Mouse (Mus musculus) left cerebral cortex, postnatal 25 days (tissue): Measurements from ENCODE around the gene Heatr5a. TPM values are rescaled to one million over a fixed set of nuclear protein-coding genes. Genes with fewer than 3 reads are reported as not detected.
A peak's percentile ranks its signal among the peaks of the same experiment; 100 is the strongest.

Experiments
- DNase-seq, 2 experiments: peaks; one replicate each; pipeline ENCODE4 v3.0.0; 2022; ENCODE audit warnings: low spot score in 2 of 2, mixed read lengths in 1 of 2
- intact Hi-C: fragments of 180-260 bp; cut with DNase I; formaldehyde crosslinking; loops from one replicate; pipeline ENCODE4 v1.15.1; 2025
- total RNA-seq, 2 experiments: library from RNA; stranded (reverse); gene quantifications; 2 replicates each; pipeline ENCODE4 v1.2.3; 2021

The Heatr5a gene
- total RNA-seq, 2 experiments from 2014 or later: 6.4 to 8.8 TPM

DNA sequence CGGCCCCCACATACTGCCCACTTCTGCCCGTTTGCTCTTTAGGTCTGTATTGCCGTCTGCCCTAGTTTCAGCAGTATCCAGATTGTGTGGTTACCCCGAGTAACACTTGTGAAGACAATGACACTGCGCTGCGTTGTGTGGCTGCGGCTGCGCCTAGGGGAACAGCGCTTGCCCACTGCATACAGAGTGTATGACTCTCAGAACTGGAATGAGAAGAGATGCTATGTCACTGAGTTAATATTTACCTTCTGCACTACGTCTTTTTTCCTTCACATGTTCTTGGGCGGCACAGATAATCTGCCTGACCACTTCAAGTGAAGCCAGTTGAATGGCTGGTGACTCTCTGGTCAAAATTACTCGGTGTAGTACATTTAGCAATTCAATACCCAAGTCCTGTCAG is 82.5 kb downstream of the Heatr5a start:
- peak; percentile 6 to 12 for DNase-seq
- intact Hi-C loops: no loop called here

DNA sequence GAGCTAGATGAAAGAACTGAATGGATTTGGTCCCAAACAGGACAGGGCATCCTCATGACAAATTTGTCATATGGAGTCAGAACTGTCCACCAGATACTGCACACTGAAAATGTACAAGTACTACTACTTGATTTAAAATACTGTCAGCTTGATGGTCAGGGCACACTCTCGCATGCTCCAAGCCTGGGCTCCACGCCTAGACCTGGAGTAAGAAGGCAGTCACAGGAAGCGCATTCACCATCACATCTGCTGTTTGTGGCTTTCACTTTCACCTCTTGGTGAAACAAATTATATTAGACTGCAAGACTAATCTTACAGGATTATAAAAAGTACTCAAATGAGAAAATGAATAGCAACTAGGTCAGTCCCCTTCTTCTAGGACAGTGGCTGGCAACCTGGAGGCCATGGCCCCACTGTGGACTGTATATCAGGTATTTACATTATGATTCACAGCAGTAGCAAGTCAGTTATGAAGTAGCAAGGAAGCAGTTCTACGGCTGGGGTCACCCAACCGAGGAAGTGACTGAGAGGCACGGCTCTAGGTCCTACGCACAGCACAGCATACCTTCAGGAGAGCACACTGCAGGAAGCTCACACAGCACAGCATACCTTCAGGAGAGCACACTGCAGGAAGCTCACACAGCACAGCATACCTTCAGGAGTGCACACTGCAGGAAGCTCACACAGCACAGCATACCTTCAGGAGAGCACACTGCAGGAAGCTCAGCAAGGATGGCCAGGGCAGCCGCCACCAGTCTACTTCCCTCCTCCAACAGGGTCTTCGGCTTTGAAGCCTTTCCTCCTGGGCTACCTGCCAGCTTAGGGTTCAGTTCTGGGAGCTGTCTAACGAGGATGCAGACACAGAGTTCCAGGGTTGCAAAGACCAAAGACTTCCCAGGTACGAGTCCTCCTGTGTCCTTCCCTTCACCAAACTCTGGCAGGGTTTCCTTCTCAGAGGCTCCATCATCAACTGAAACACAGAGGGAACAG is 83.5 kb downstream of the Heatr5a start:
- intact Hi-C loops: no loop called here
- DNase-seq: no peak

DNA sequence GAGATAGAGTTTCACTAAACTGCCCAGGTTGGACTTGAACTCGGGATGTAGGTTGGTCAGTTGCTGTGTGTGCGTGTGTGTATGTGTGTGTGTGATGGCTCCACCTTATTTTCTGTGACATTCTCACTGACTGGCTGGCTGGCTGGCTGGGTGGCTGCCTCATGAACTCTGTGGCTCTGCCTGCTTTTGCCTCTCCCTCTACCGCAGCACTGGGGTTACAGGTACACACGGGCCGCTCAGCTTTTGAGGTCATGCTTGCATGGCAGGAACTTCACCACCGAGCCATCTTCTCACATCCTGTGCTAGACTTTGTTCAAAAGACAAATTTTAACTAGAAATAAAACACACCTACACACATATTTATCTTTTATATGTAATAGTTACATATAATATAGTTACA is 84.8 kb downstream of the Heatr5a start:
- intact Hi-C loops: no loop called here

DNA sequence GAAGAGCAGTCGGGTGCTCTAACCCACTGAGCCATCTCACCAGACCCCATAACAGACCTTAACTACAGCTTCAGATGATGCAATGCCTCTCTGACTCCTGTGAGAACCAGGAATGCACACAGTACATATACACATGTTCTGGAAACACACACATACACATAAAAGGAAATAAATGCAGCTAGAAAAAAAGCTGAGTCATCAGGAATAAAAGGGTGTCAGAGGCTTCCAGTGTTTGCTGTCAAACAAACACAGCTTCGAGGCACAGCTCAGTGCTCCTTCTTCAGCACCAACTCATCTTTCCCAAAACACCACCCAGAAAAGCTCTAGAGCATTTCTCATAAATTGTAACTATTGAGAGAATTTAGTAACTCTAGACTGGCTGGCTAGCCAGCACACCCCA is 86.3 kb downstream of the Heatr5a start:
- no peak for DNase-seq
- intact Hi-C loops: no loop called here

More for the DNA sequence above, 84.8 kb downstream of the Heatr5a start:
- DNase-seq: no peak

DNA sequence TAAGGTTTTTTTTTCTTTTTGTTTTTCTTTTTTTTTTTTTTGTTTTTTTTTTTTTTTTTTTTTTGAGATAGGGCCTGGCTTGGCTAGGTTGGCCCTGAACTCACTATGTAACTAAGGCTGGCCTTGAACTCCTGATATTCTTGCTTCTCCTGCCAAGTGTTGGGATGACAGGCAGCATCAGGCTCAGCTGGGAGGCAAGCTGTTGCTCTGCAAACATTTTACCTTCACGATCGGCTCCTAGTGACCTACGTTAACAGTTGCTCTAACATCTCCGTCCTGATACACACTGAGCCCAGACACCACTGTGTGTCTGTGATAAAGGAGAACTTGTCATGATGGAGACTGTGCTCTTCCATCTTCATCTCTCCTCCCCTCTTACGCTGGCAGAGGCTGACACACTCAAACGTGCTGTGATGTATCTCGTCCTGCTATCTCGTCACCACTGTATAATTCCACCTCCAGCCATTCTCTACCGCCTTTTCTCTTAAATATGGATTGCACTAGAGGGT is 87.8 kb downstream of the Heatr5a start:
- DNase-seq: no peak
- intact Hi-C loops: no loop called here

DNA sequence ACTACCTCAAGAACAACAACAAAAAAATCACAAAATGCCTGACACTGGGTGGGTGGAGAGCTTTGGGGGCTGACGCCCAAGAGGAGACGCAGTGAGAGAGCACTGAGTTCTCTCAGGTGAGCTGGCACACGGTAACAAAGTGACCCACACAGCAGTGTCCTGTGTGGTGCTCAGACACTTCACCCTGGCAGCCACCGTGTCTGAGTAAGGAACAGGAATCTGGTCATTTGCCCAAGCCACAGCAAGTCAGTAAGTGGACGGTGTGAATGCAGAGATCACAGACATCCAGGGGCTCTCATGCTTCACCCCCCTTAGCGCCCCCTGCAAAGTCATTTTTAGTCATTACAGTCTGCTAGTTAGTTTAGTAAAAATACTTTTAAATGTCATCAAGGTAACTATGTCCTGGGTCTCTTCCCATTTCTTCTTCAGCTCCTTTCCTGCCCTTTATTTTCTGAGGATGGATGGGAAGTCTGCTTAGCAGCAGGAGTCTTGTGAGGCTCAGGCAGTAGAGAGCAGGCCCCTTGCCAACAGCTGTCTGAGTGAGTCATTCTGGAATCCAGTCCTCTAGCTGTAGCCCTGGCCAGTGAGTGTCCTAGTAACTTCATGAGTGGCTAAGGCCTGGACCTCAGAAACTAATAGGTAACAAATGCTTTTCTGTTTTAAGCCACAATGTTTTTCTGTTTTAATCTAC is 88.4 kb downstream of the Heatr5a start:
- intact Hi-C loops: no loop called here
- DNase-seq: peak in 1 of 2 experiments; percentile 62

DNA sequence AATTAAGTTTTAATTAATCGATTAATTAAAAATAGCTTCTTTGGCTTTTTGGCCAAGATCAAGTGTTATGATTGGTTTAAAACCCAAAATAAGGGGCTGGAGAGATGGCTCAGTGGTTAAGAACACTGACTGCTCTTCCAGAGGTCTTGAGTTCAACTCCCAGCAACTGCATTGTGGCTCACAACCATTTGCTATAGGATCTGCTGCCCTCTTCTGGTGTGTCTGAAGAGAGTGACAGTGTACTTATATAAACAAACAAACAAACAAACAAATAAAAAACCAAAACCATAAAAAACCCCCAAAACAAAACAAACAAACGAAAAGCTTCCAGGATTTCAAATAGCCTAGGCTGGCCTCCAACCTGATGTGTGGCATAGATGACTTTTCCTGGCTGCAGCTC is 89.3 kb downstream of the Heatr5a start:
- no peak for DNase-seq
- intact Hi-C loops: no loop called here

DNA sequence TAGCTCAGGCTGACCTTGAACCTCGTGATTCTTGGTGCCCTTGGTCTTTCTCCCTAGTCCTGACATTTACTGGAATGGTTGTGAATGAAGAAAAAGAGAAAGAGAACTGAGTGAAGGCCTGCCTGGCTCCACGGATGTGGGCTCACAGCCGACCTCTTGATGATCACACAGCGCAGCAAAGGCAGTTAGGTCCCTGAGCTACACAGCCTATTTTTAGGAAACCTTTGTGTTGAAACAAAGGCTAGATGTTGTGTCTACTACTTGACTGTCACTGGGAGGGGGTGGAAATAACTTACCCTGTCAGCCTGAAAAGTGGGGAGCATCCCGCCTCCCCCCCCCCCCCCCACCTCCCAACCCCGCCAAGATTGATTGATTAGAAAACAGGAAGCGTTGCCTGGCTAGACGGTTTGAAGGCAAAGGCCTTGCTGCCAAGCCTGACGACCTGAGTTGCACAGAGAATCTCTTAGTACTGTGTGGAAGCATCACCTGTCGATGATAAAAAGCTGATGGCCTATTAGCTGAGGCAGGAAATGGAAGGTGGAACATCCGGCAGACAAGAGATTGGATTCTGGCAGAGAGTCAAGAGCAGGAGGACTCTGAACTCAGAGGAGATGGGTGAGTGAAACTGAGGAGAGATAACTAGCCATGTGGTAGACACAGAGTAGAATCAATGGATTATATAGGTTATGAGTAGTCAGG is 99.5 kb downstream of the Heatr5a start:
- intact Hi-C loops: no loop called here

DNA sequence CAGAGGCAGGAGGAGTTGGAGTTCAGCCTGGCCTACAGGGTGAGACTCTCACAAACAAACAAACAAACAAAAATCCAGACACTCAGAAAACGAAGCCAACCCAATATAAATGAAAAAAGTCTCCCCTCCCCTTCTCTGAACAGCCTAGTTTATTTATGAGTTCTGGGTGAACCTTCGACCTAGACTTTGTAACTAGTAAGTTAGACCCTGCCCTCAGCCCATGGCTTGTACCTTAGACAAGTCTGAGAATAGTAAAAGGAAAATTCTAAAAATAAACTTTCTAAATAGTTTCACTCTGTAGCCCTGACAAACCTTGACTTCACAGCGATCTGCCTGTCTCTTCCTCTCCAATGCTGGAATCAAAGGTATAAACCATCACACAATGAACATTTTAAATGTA is 101.6 kb downstream of the Heatr5a start:
- intact Hi-C loops: no loop called here
- DNase-seq: no peak

More for the DNA sequence above, 99.5 kb downstream of the Heatr5a start:
- no peak for DNase-seq

DNA sequence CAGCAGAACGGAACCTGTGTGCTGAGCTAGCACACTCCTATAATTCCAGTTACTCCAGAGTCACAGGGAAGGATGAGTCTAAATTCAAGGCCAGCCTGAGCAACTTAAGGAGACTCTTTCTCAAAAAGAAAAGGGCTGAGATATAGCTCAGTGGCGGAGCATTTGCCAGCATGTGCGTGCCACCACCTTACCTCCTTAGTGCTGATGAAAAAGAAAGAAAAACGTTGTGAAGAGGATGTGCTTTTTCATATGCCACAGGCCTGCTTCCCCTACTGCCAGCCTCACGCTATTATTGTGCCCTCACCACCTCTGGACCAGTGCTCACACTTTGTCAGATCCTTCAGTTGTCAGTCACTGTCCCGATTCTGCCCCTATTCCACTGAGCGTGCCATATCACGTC is 104.0 kb downstream of the Heatr5a start:
- intact Hi-C loops: no loop called here
- no peak for DNase-seq

DNA sequence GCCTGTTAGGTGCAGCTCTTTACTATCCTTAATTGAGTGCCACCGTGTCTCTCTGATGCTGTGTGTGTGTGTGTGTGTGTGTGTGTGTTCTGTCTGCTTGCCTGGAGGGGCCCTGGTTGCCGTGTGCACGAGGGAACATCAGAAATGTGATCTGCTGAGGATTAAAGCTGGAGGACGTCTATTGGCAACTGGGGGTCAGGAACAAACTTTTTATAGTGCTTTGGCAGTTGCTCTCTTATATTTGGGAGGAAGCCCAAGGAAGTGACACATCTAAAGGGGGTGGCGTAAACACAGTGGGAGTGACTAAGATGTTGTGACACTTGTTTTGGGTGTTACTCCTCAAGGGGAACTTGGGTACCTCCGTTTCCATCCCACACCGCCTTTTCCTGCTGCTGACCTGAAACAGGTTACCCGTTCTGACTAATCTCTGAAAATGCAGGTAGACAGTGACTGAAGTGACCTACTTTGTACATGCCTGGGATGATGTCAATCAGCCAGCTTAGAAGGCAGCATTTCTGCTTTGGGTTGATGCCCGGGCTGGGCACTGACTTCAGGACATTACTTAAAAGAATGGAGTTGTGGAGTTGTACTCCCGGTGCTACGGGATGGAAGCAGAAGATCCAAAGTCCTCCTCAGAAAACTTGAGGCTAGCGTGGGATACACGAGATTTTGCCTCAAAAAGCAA is 104.8 kb downstream of the Heatr5a start:
- DNase-seq: peak in 1 of 2 experiments; percentile 15
- intact Hi-C loops: no loop called here

DNA sequence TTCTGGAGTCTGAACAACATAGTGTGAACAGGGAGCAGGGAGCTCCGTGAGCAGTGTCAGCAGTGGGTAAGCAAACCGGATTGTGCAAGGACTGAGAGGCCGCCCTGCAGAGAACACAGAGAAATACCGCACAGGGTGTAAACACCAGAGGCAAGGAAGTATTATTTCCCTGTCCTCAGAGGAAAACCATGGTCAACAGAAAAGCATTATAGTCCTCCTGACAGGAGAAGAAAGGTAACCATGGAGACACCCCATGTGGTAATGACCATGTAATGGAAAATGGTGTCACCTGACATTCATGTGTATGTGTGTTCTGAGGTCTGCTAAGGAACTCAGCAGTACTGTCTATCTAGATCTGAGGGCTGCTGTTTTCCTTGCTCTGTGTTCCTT is 105.3 kb downstream of the Heatr5a start:
- intact Hi-C loops: no loop called here

DNA sequence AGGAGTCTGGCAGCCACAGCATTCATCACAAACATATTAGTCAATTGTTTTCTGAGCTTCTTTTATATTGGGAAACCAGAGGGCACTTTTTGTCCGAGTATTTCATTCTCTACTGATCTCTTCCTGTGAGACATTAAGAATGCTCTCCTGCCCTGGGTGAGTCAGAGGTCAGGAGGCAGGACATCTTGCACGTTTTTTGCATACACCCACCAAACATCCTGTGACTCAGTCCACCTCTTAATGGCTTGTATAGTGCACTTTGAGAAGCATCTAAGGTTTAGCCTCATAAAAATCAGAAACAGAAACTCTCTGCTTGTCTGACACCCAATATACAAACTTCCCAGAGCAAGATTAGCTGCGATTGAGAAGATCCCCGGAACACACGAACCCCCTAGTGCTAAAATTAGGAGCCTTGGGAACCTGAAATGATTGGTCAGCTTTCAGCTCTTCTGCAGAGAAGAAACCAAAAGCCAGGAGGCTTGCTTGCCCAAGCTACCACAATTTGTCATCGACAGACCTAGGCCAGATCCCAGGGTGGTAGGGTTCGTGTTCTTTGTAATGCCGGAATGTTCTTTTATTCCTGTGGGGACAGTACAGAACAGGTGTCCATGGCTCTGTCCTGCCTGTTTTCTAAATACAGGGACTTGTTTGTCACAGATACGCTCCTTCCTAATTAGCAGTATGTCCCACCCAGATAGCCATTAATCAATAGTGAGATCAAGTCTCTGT is 105.9 kb downstream of the Heatr5a start:
- DNase-seq: no peak
- intact Hi-C loops: no loop called here

More for the DNA sequence above, 105.3 kb downstream of the Heatr5a start:
- peak in 1 of 2 experiments; percentile 4 for DNase-seq

DNA sequence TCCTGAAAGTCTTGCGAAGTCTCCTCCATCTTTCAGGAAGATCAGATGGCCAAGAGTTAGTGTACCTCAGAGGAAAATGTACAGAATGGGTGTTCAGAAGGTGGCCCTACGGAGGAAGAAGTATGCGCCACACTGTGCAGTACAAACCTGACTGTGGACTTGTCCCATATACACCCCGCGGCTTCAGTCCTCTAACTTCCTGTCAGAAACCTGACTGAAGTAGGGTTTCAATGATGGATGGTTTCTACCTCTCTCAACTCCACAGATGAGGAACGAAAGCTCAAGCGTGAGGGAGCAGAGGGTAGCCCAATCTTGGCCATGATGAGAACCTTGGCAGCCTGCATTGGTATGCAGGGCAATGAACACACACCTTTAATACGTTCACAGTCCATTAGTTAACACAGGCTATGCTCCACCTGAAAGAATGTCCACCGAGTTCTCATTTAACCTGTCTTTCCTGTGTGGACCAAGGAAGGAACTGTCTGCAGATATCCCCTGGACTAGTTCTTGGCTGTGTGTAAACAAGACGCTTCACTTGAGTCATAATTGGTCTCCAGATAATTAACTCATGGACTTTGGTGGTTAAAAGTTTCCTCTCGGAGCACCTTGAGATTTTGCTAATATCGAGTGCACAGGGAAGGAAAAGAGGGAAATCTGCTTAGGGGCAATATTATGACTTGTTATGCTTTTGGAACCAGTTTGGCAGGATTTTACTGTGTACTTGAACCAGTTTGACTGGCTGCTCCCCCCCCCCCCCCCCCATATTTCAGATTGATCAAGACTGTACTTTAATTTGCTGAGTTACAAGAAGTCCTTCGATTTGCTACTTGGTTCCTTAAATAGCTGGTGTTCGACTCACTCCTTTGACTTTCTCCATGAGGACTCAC is 107.8 kb downstream of the Heatr5a start:
- intact Hi-C loops: no loop called here
- DNase-seq: no peak

DNA sequence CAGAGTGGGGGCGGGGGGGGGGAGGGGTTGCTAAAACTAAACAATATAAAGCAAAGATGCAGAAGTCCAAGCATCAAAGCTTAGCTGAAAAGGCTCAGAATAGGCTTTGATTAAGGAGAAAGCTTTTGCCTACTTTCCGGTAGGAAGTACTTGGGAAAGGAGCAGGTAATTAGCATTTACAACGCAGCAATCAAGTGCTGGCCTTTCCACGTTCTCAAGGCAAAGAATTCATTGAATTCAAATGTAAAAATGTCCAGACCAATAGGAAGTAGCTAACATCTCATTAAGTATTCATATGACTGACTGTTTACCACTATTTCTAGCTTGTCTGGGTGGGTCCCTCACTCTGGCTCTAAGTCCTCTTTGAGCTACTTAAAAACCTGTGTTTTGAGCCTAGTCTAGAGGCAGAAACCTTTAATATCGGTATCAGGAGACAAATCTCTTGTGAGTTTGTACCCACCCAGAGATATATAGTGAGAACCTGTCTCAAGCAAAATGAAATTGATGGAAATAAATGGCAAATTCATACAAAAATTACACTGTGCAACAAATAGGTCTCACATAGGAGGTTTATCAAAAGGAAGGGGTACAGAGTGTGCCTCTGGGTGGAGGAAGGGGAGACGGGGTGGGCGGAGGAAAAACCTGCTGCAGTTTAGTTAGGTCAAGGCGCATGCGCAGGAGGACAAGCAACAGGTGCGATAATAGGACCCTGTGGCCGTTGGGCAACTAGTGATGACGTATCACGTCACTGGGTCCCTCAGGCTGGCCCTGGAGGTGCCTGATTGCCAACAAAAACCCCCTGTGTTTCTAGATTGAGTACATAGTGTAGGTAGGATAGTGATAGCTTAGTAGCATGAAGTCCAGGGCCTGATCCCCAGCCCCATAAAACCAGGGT is 112.7 kb downstream of the Heatr5a start:
- intact Hi-C loops: no loop called here
- no peak for DNase-seq

DNA sequence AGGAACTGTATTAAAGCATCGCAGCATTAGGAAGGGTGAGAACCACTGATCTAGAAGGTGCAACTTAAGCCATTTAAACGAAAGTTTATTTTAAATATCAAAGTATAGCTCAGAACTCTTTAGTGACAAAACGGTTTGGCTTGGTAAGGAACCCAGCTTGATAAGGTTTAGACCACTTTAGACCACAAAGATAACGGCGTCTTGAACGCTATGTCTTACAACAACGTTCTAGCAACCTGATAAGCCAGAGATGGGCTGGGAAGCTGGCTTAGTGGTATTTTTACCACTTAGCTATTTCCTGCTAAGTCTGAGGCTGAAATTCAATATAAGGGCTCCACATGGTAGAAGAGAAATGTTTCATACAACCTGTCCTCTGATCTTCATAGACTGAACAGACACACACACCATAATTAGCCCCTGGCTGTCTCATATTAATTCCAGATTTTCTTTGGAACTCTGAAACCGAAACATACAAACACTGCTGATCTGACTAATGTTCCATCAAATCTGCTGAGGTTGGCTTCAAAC is 114.3 kb downstream of the Heatr5a start:
- intact Hi-C loops: no loop called here

DNA sequence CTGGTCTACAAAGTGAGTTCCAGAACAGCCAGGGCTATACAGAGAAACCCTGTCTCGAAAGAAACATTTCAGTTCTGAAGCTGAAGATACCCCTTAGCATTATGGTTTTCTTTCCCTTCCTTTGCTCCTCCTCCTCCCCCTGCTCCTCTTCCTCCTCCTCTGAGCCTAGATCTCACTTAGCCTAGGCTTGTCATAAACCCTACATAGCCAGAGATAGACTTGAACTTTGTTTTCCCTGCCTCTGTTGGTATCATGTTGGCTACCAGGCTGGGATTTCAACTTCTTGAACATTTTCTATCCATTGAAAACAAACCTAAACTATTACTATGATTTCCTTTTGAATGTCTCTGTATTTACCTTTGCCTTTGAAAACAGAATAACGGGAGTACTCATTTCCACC is 115.2 kb downstream of the Heatr5a start:
- intact Hi-C loops: no loop called here
- DNase-seq: no peak

More for the DNA sequence above, 114.3 kb downstream of the Heatr5a start:
- DNase-seq: no peak
